Mouse (Mus musculus): ENCODE data around the gene Selenon. TPM values are rescaled to one million over a fixed set of nuclear protein-coding genes. Genes with fewer than 3 reads are reported as not detected.

The Selenon gene
- polyA plus RNA-seq, 1 experiment from 2014 or later = 5.4 TPM

DNA sequence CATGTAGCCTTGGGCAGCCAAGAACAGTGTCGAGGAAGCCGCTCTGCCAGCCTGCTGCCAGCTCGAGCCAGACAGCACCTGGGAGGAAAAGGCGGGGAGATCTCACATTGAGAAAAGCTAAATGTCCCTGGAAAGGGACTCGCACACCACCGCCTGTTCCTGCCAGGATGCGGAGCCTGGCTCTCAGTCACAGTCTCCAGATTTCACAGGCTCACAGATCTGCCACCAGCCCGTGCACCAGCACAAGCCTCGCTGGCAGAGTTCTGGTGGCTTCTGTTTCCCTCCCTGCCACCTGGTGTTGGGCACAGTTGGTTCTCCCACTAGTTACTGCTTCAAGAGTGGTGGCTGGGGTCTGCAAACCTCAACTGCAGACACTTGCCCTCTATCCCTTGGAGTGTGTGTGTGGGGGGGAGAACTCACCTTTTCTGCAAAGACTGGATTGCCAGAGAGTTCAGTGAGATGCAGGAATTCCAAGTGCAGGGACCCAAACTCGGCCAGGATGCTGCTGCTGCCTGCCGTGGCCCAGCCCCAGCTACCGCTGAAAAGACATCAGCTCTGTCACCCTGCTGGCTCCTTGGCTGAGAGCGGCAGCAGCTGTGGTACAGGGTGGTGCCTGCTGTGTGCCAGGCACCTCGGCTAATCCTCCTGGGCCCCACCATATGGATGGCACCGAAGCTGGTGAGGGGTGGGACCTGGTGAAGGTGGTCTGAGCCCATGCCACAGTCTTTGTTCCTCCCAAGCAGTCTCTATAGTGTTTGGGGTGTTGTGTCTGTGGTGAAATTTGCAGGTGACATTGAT is 28.6 kb upstream of the Selenon start:
- H3K9ac ChIP-seq (ENCODE audit: low read length) = no peak overlapping the region
- no peaks in the 10 kb centered on the region for H3K9me3 ChIP-seq (replicated peaks; ENCODE audit: control insufficient read depth, low read length)
- no peak overlapping the region for H3K4me2 ChIP-seq (ENCODE audit: low read depth, low read length)
- no peak for ATAC-seq (replicated peaks; ENCODE audit: extremely low read depth, insufficient read depth, low FRiP score)
- H3K4me3 ChIP-seq (ENCODE audit: low read length) = no peak overlapping the region
- H3K27me3 ChIP-seq (ENCODE audit: control insufficient read depth, insufficient read depth, low read length) = no peaks in the 10 kb centered on the region
- H3K27ac ChIP-seq (ENCODE audit: low read length) = no peak overlapping the region
- 0 out of 2 replicates have a peak, but pooled peaks cover 2% of the 10 kb centered on the region for H3K36me3 ChIP-seq (ENCODE audit: control insufficient read depth, insufficient read depth)
- 81% methylated on average over 15 of the region's 15 CpGs for WGBS
- peaks cover 21% of the 10 kb centered on the region for H3K4me1 ChIP-seq (ENCODE audit: control insufficient read depth, insufficient read depth, low read length)

DNA sequence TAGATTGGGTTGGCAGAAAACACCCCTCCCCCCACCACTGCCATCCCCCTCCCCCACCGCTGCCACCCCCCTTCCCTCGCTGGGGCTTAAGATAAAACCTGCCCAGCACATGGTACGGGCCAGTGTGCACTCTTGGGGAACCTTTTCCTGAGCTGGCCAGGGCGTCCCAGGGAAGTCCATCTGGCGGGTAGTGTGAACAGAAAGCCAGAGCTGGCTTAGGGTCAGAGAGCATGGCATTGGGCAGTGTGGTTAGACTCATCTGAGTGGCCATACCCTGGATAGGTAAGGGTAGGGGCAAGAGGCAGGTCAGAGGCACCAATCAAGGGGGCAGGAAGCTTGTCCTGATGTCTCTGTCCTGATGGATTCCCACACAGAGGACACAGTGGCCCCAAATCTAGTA is 27.7 kb upstream of the Selenon start:
- peaks cover 21% of the 10 kb centered on the region for H3K4me1 ChIP-seq (ENCODE audit: control insufficient read depth, insufficient read depth, low read length)
- H3K27ac ChIP-seq (ENCODE audit: low read length) = peak overlapping the region; percentile 81
- peak overlapping the region; percentile 9; the same call in 1 of the 2 replicates for H3K4me3 ChIP-seq (ENCODE audit: low read length)
- peak overlapping the region; percentile 51 for H3K4me2 ChIP-seq (ENCODE audit: low read depth, low read length)
- H3K27me3 ChIP-seq (ENCODE audit: control insufficient read depth, insufficient read depth, low read length) = no peaks in the 10 kb centered on the region
- ATAC-seq (replicated peaks; ENCODE audit: extremely low read depth, insufficient read depth, low FRiP score) = peak; percentile 64
- H3K9me3 ChIP-seq (replicated peaks; ENCODE audit: control insufficient read depth, low read length) = no peaks in the 10 kb centered on the region
- H3K36me3 ChIP-seq (ENCODE audit: control insufficient read depth, insufficient read depth) = peaks cover 2% of the 10 kb centered on the region; the same call in 1 of the 2 replicates
- 16% methylated on average over 5 of the region's 5 CpGs for WGBS
- peak overlapping the region; percentile 45 for H3K9ac ChIP-seq (ENCODE audit: low read length)

DNA sequence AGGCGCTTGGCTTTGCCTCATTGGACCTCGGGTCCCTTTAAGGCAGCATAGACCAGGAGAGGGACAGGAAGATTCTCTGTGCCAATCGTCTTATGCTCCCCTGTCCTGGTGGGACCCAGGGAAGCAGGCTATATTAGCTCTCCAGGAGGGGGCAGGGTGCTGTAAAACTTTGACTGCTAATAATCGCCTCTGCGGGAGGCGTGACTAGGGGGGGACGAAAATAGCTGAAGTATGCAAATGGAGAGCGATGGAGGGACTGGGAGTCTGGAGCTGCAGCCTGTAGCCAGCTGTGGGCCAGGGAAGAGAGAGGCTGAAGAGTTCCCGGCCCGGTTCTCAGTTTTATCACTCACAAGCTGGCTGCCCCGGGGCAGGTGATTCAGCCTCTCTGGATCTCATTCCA is 27.2 kb upstream of the Selenon start:
- ATAC-seq (replicated peaks; ENCODE audit: extremely low read depth, insufficient read depth, low FRiP score) = peak; percentile 84
- WGBS = 9% methylated on average over 11 of the region's 11 CpGs
- H3K27me3 ChIP-seq (ENCODE audit: control insufficient read depth, insufficient read depth, low read length) = no peaks in the 10 kb centered on the region
- peaks cover 5% of the 10 kb centered on the region; the same call in 1 of the 2 replicates for H3K36me3 ChIP-seq (ENCODE audit: control insufficient read depth, insufficient read depth)
- H3K27ac ChIP-seq (ENCODE audit: low read length) = peak overlapping the region; percentile 81
- no peaks in the 10 kb centered on the region for H3K9me3 ChIP-seq (replicated peaks; ENCODE audit: control insufficient read depth, low read length)
- H3K4me1 ChIP-seq (ENCODE audit: control insufficient read depth, insufficient read depth, low read length) = peaks cover 21% of the 10 kb centered on the region
- peak overlapping the region; percentile 51 for H3K4me2 ChIP-seq (ENCODE audit: low read depth, low read length)
- H3K9ac ChIP-seq (ENCODE audit: low read length) = peak overlapping the region; percentile 45
- H3K4me3 ChIP-seq (ENCODE audit: low read length) = peak overlapping the region; percentile 9

DNA sequence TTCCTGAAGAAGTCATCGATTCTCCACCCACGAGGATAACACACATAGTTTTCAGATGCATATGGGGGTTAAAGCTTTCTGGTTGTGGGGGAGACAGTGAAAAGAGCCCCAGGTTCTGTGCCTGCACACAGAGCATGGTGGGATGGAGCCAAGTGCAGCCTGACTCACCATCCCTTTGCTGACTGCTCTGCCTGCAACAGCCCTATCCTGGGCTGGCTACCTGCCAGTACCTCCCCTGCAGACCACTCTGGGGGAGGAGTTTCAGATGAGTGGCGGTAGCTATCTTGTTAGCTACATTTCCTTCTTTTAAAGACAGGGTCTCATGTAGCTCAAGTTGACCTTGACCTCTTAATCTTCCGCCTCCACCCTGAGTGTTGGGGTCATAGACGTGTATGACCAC is 26.4 kb upstream of the Selenon start:
- no peaks in the 10 kb centered on the region for H3K9me3 ChIP-seq (replicated peaks; ENCODE audit: control insufficient read depth, low read length)
- no peak overlapping the region for H3K9ac ChIP-seq (ENCODE audit: low read length)
- H3K4me2 ChIP-seq (ENCODE audit: low read depth, low read length) = peak overlapping the region; percentile 51
- H3K4me1 ChIP-seq (ENCODE audit: control insufficient read depth, insufficient read depth, low read length) = peaks cover 21% of the 10 kb centered on the region
- ATAC-seq (replicated peaks; ENCODE audit: extremely low read depth, insufficient read depth, low FRiP score) = 0 out of 2 replicates have a peak, but pooled peaks have one; percentile 29
- WGBS = 33% methylated on average over 5 of the region's 5 CpGs
- H3K27ac ChIP-seq (ENCODE audit: low read length) = peak overlapping the region; percentile 81
- peaks cover 6% of the 10 kb centered on the region; the same call in 1 of the 2 replicates for H3K36me3 ChIP-seq (ENCODE audit: control insufficient read depth, insufficient read depth)
- H3K4me3 ChIP-seq (ENCODE audit: low read length) = no peak overlapping the region
- H3K27me3 ChIP-seq (ENCODE audit: control insufficient read depth, insufficient read depth, low read length) = no peaks in the 10 kb centered on the region

DNA sequence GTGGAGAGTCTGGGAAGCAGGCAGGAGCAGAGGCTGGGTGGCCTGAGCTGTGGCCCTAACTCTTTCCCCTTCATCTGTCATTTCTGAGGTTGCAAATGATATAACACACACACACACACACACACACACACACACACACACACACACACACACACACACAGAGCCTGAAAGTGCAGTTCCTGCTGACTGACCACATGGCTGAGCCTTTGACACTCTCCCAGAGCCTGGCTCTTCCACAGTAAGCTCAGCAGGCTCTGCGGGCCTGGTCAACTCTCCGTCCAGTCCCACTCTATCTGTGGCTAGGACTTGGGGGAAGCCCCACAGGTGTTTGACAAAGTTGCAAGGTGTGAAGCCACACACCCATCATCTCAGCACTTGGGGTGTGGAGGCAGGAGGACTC is 25.3 kb upstream of the Selenon start:
- H3K4me2 ChIP-seq (ENCODE audit: low read depth, low read length) = no peak overlapping the region
- 91% methylated on average over 2 of the region's 2 CpGs for WGBS
- H3K9me3 ChIP-seq (replicated peaks; ENCODE audit: control insufficient read depth, low read length) = no peaks in the 10 kb centered on the region
- no peak overlapping the region for H3K27ac ChIP-seq (ENCODE audit: low read length)
- peaks cover 21% of the 10 kb centered on the region for H3K4me1 ChIP-seq (ENCODE audit: control insufficient read depth, insufficient read depth, low read length)
- H3K27me3 ChIP-seq (ENCODE audit: control insufficient read depth, insufficient read depth, low read length) = no peaks in the 10 kb centered on the region
- H3K36me3 ChIP-seq (ENCODE audit: control insufficient read depth, insufficient read depth) = peaks cover 6% of the 10 kb centered on the region; the same call in 1 of the 2 replicates
- no peak overlapping the region for H3K9ac ChIP-seq (ENCODE audit: low read length)
- H3K4me3 ChIP-seq (ENCODE audit: low read length) = no peak overlapping the region
- ATAC-seq (replicated peaks; ENCODE audit: extremely low read depth, insufficient read depth, low FRiP score) = no peak

DNA sequence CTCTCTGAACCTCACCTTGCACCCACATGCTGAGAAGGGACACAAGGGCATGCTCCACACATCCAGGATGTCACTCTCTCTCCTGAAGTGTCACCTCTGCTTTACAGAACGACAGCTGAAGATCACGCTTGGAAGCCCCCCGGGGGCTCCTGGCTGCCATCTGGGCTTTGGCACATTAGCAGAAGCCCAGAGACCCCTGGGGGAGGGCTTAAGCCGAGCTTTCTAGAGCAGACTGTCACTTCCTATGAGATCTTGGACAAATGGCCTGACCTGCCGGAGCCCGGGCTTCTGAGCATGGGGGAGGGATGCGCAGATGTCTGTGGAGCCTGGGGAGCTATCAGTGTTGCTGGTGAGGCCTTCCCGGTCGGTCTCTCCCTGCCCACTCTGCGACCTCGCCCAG is 23.5 kb upstream of the Selenon start:
- Histone ChIP-seq H3K4me1 (ENCODE audit: control insufficient read depth, insufficient read depth, low read length) (peaks cover 21% of the 10 kb centered on the region), H3K27ac (ENCODE audit: low read length) (no peak overlapping the region), H3K9me3 (replicated peaks; ENCODE audit: control insufficient read depth, low read length) (no peaks in the 10 kb centered on the region), H3K9ac (ENCODE audit: low read length) (no peak overlapping the region), H3K36me3 (ENCODE audit: control insufficient read depth, insufficient read depth) (peaks cover 5% of the 10 kb centered on the region; the same call in 1 of the 2 replicates), H3K4me3 (ENCODE audit: low read length) (no peak overlapping the region), H3K4me2 (ENCODE audit: low read depth, low read length) (no peak overlapping the region), H3K27me3 (ENCODE audit: control insufficient read depth, insufficient read depth, low read length) (no peaks in the 10 kb centered on the region)
- 54% methylated on average over 11 of the region's 11 CpGs for WGBS
- ATAC-seq (replicated peaks; ENCODE audit: extremely low read depth, insufficient read depth, low FRiP score) = no peak

DNA sequence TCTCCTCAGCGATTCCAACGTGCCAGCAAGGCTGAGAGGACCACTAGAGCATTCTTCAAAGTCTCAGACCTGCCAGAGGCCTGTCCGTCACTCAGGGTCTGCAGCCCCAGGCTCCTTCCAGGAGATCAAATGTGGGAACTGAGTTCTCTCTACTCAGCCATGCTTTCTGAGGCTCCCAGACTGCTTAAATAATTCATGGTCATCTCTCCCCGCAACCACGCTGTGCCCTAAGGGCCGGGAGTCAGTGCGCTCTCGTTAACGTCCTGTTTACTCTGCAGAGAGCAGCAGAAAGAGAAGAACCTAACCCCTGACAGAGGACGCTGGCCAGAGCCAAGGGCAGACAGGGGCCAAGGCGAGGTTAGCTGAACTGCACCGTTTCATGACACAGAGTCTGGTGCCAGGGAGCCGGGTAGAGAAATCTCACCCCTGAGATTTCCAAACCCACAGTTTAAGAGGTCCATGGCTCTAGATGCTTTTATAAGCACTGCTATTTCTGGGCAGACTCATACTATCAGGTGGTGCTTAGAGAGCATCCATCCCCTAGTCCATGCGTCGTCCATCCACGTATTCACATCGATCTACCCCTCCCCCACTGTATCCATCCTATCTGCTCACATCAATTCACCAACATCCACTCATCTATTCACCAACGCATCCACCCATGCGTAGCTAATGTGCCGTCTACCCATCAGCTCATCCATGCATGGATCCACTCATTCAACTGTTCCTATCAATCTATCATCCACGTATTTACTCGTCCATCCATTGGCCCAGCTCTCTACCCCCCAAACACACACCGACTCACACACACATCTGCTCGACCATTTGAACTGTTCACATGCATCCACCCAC is 20.7 kb upstream of the Selenon start:
- H3K36me3 ChIP-seq (ENCODE audit: control insufficient read depth, insufficient read depth) = peaks cover 4% of the 10 kb centered on the region; the same call in 1 of the 2 replicates
- no peaks in the 10 kb centered on the region for H3K9me3 ChIP-seq (replicated peaks; ENCODE audit: control insufficient read depth, low read length)
- no peak overlapping the region for H3K9ac ChIP-seq (ENCODE audit: low read length)
- no peak overlapping the region for H3K4me3 ChIP-seq (ENCODE audit: low read length)
- no peak for ATAC-seq (replicated peaks; ENCODE audit: extremely low read depth, insufficient read depth, low FRiP score)
- H3K27me3 ChIP-seq (ENCODE audit: control insufficient read depth, insufficient read depth, low read length) = no peaks in the 10 kb centered on the region
- no peak overlapping the region for H3K27ac ChIP-seq (ENCODE audit: low read length)
- 84% methylated on average over 24 of the region's 24 CpGs for WGBS
- H3K4me1 ChIP-seq (ENCODE audit: control insufficient read depth, insufficient read depth, low read length) = no peaks in the 10 kb centered on the region
- H3K4me2 ChIP-seq (ENCODE audit: low read depth, low read length) = no peak overlapping the region

DNA sequence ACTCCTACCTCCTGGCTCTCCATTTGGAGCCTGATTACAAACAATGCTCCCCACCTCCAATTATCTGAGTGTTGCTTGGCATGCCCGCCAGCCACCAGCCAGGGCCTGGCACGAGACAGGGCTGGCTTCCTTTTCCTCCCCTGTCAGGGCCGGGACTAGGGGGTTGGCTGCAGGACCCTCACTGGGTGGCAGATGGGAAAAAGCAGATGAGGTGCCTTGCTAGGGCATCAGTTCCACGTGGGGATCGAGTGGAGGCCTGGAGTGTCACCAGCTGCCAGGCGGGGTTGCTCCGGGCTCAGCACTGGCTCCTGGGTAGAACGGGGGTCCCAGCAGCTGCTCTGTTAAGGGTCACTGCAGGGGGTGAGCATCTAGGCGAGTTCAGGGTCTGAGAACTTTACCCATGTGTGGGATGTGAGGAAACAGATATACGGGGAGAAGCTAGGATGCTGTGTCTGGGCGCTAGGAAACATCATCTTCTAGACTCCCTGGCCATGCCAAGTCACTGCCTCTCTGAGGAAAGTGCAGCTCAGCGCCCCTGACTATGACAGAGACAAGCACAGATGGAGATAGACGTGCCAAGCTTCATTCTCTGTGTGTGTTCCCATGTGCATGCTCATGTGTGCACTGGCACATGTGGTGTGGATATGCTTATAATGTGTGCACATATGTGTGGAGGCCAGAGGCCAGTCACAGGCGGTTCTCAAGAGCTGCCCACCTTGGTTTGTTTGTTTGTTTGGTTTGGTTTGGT is 18.9 kb upstream of the Selenon start:
- 79% methylated on average over 14 of the region's 14 CpGs for WGBS
- H3K4me2 ChIP-seq (ENCODE audit: low read depth, low read length) = no peak overlapping the region
- H3K27me3 ChIP-seq (ENCODE audit: control insufficient read depth, insufficient read depth, low read length) = no peaks in the 10 kb centered on the region
- no peak overlapping the region for H3K9ac ChIP-seq (ENCODE audit: low read length)
- peaks cover 2% of the 10 kb centered on the region; the same call in 1 of the 2 replicates for H3K9me3 ChIP-seq (replicated peaks; ENCODE audit: control insufficient read depth, low read length)
- no peak for ATAC-seq (replicated peaks; ENCODE audit: extremely low read depth, insufficient read depth, low FRiP score)
- peaks cover 4% of the 10 kb centered on the region; the same call in 1 of the 2 replicates for H3K36me3 ChIP-seq (ENCODE audit: control insufficient read depth, insufficient read depth)
- no peak overlapping the region for H3K27ac ChIP-seq (ENCODE audit: low read length)
- H3K4me3 ChIP-seq (ENCODE audit: low read length) = no peak overlapping the region
- H3K4me1 ChIP-seq (ENCODE audit: control insufficient read depth, insufficient read depth, low read length) = no peaks in the 10 kb centered on the region
